Mouse (Mus musculus): Measurements from ENCODE around the gene Gm16485. TPM values are rescaled to one million over a fixed set of nuclear protein-coding genes. Genes with fewer than 3 reads are reported as not detected.

Gene Gm16485
- polyA plus RNA-seq (2011; ENCODE audit: insufficient read length, low read depth, missing spikeins): 0.30 TPM in 1 of 2 replicates, not detected in the other

- TF ChIP-seq POLR2A (IDR thresholded peaks at IDR 0.05; ENCODE audit: low read depth, low read length): no peak
- no peak for TF ChIP-seq CTCF (IDR thresholded peaks at IDR 0.05; ENCODE audit: borderline replicate concordance, insufficient read depth, low read length)
- no peaks in the 10 kb centered on the region for H3K4me1 ChIP-seq (ENCODE audit: control insufficient read depth, insufficient read depth, low read length)
- H3K27ac ChIP-seq (ENCODE audit: insufficient read depth, low read length): no peak within 1 kb of the TSS
- no peak within 1 kb of the TSS for H3K4me3 ChIP-seq (ENCODE audit: insufficient read depth, low read length)
These were observed at the start of gene Gm16485 for GRCm38 (mm10) chr9:8971491-8971890. Gene Gm16485 (plus strand): TSS chr9:8971791.

GRCm38 (mm10) chr9:8927561-8927960 lies 44.0 kb upstream of the Gm16485 start:
- no peak for TF ChIP-seq POLR2A (IDR thresholded peaks at IDR 0.05; ENCODE audit: low read depth, low read length)
- TF ChIP-seq CTCF (IDR thresholded peaks at IDR 0.05; ENCODE audit: borderline replicate concordance, insufficient read depth, low read length): no peak
- Histone ChIP-seq H3K4me3 (ENCODE audit: insufficient read depth, low read length) (no peak overlapping the region), H3K4me1 (ENCODE audit: control insufficient read depth, insufficient read depth, low read length) (no peaks in the 10 kb centered on the region), H3K27ac (ENCODE audit: insufficient read depth, low read length) (no peak overlapping the region)

- Histone ChIP-seq H3K4me3 (ENCODE audit: insufficient read depth, low read length) (no peak overlapping the region), H3K27ac (ENCODE audit: insufficient read depth, low read length) (no peak overlapping the region), H3K4me1 (ENCODE audit: control insufficient read depth, insufficient read depth, low read length) (no peaks in the 10 kb centered on the region)
- TF ChIP-seq POLR2A (IDR thresholded peaks at IDR 0.05; ENCODE audit: low read depth, low read length) (no peak), CTCF (IDR thresholded peaks at IDR 0.05; ENCODE audit: borderline replicate concordance, insufficient read depth, low read length) (no peak)
These were observed 33.8 kb upstream of the Gm16485 start for GRCm38 (mm10) chr9:8937753-8938152.

GRCm38 (mm10) chr9:8953306-8953705 lies 18.3 kb upstream of the Gm16485 start:
- no peak overlapping the region for H3K27ac ChIP-seq (ENCODE audit: insufficient read depth, low read length)
- no peak for TF ChIP-seq POLR2A (IDR thresholded peaks at IDR 0.05; ENCODE audit: low read depth, low read length)
- no peak for TF ChIP-seq CTCF (IDR thresholded peaks at IDR 0.05; ENCODE audit: borderline replicate concordance, insufficient read depth, low read length)
- no peaks in the 10 kb centered on the region for H3K4me1 ChIP-seq (ENCODE audit: control insufficient read depth, insufficient read depth, low read length)
- no peak overlapping the region for H3K4me3 ChIP-seq (ENCODE audit: insufficient read depth, low read length)

GRCm38 (mm10) chr9:8964512-8965133 lies 7.0 kb upstream of the Gm16485 start:
- no peak for TF ChIP-seq CTCF (IDR thresholded peaks at IDR 0.05; ENCODE audit: borderline replicate concordance, insufficient read depth, low read length)
- no peak for TF ChIP-seq POLR2A (IDR thresholded peaks at IDR 0.05; ENCODE audit: low read depth, low read length)
- Histone ChIP-seq H3K4me3 (ENCODE audit: insufficient read depth, low read length) (no peak overlapping the region), H3K4me1 (ENCODE audit: control insufficient read depth, insufficient read depth, low read length) (no peaks in the 10 kb centered on the region), H3K27ac (ENCODE audit: insufficient read depth, low read length) (no peak overlapping the region)

GRCm38 (mm10) chr9:8970240-8970639 lies 1.4 kb upstream of the Gm16485 start:
- Histone ChIP-seq H3K27ac (ENCODE audit: insufficient read depth, low read length) (no peak overlapping the region), H3K4me1 (ENCODE audit: control insufficient read depth, insufficient read depth, low read length) (no peaks in the 10 kb centered on the region), H3K4me3 (ENCODE audit: insufficient read depth, low read length) (no peak overlapping the region)
- TF ChIP-seq POLR2A (IDR thresholded peaks at IDR 0.05; ENCODE audit: low read depth, low read length) (no peak), CTCF (IDR thresholded peaks at IDR 0.05; ENCODE audit: borderline replicate concordance, insufficient read depth, low read length) (no peak)

- no peak for TF ChIP-seq POLR2A (IDR thresholded peaks at IDR 0.05; ENCODE audit: low read depth, low read length)
- no peak for TF ChIP-seq CTCF (IDR thresholded peaks at IDR 0.05; ENCODE audit: borderline replicate concordance, insufficient read depth, low read length)
- H3K4me3 ChIP-seq (ENCODE audit: insufficient read depth, low read length): no peak overlapping the region
- H3K4me1 ChIP-seq (ENCODE audit: control insufficient read depth, insufficient read depth, low read length): no peaks in the 10 kb centered on the region
- no peak overlapping the region for H3K27ac ChIP-seq (ENCODE audit: insufficient read depth, low read length)
These were observed 6.2 kb downstream of the Gm16485 start for GRCm38 (mm10) chr9:8977775-8978174.

- TF ChIP-seq POLR2A (IDR thresholded peaks at IDR 0.05; ENCODE audit: low read depth, low read length) (no peak), CTCF (IDR thresholded peaks at IDR 0.05; ENCODE audit: borderline replicate concordance, insufficient read depth, low read length) (no peak)
- Histone ChIP-seq H3K27ac (ENCODE audit: insufficient read depth, low read length) (no peak overlapping the region), H3K4me3 (ENCODE audit: insufficient read depth, low read length) (no peak overlapping the region)
These were observed 10.7 kb downstream of the Gm16485 start for GRCm38 (mm10) chr9:8982315-8982714.

GRCm38 (mm10) chr9:8996494-8996893 lies 24.9 kb downstream of the Gm16485 start:
- TF ChIP-seq POLR2A (IDR thresholded peaks at IDR 0.05; ENCODE audit: low read depth, low read length) (no peak), CTCF (IDR thresholded peaks at IDR 0.05; ENCODE audit: borderline replicate concordance, insufficient read depth, low read length) (no peak)
- H3K4me3 ChIP-seq (ENCODE audit: insufficient read depth, low read length): no peak overlapping the region
- H3K4me1 ChIP-seq (ENCODE audit: control insufficient read depth, insufficient read depth, low read length): no peaks in the 10 kb centered on the region
- no peak overlapping the region for H3K27ac ChIP-seq (ENCODE audit: insufficient read depth, low read length)

More at GRCm38 (mm10) chr9:8982315-8982714, 10.7 kb downstream of the Gm16485 start:
- H3K4me1 ChIP-seq (ENCODE audit: control insufficient read depth, insufficient read depth, low read length): no peaks in the 10 kb centered on the region

- Histone ChIP-seq H3K4me1 (ENCODE audit: control insufficient read depth, insufficient read depth, low read length) (no peaks in the 10 kb centered on the region), H3K4me3 (ENCODE audit: insufficient read depth, low read length) (no peak overlapping the region), H3K27ac (ENCODE audit: insufficient read depth, low read length) (no peak overlapping the region)
- TF ChIP-seq CTCF (IDR thresholded peaks at IDR 0.05; ENCODE audit: borderline replicate concordance, insufficient read depth, low read length) (no peak), POLR2A (IDR thresholded peaks at IDR 0.05; ENCODE audit: low read depth, low read length) (no peak)
These were observed 29.6 kb downstream of the Gm16485 start for GRCm38 (mm10) chr9:9001170-9001569.
